Mouse (Mus musculus) erythroblast, embryonic 14.5 days (primary cell): ENCODE measurements around the gene Fga. TPM values are rescaled to one million over a fixed set of nuclear protein-coding genes. Genes with fewer than 3 reads are reported as not detected.

Source experiments
- H3K27me3 ChIP-seq: 2 replicates; pipeline ENCODE4 v1.6.1; 2012; ENCODE audit warnings: inconsistent platforms; ENCODE audit not compliant: control insufficient read depth
- H3K36me3 ChIP-seq: 2 replicates; pipeline ENCODE4 v1.6.1; 2012; ENCODE audit warnings: mild to moderate bottlenecking, inconsistent platforms; ENCODE audit not compliant: control insufficient read depth
- H3K4me1 ChIP-seq: 2 replicates; pipeline ENCODE4 v1.6.1; 2012; ENCODE audit warnings: inconsistent platforms; ENCODE audit not compliant: control insufficient read depth
- H3K4me3 ChIP-seq: replicated peaks from 2 replicates; pipeline ENCODE3; 2012; ENCODE audit warnings: moderate library complexity, mild to moderate bottlenecking, inconsistent platforms
- H3K9me3 ChIP-seq: 2 replicates; pipeline ENCODE4 v1.6.1; 2012; ENCODE audit warnings: low read length, inconsistent platforms, mixed read lengths; ENCODE audit not compliant: control insufficient read depth
- GATA1 ChIP-seq: IDR thresholded peaks from 2 replicates; pipeline ENCODE4 v1.6.1; 2012; ENCODE audit warnings: low read length, inconsistent platforms, mixed read lengths
- TAL1 ChIP-seq: IDR thresholded peaks from 3 replicates; pipeline ENCODE4 v1.6.1; 2012; ENCODE audit warnings: low read length, inconsistent platforms, mixed read lengths
- polyA plus RNA-seq: library from polyadenylated mRNA; stranded (reverse); fragments of >175 nt; gene quantifications from 2 replicates; pipeline ENCODE4 v1.2.3, GENCODE M21; 2012

The Fga gene
- polyA plus RNA-seq, 1 experiment = 0.16 TPM

- TF ChIP-seq GATA1 (no peak), TAL1 (no peak)
- Histone ChIP-seq H3K4me3 (no peak overlapping the region), H3K36me3 (no peaks in the 10 kb centered on the region; the same call in 1 of the 2 replicates)
Measured at GRCm38 (mm10) chr3:83016236-83016635, 9.6 kb upstream of the Fga start.

GRCm38 (mm10) chr3:83020387-83020786 is 5.5 kb upstream of the Fga start:
- Histone ChIP-seq H3K27me3 (no peaks in the 10 kb centered on the region), H3K4me3 (no peak overlapping the region), H3K9me3 (no peaks in the 10 kb centered on the region), H3K4me1 (no peaks in the 10 kb centered on the region), H3K36me3 (no peaks in the 10 kb centered on the region)
- TF ChIP-seq TAL1 (no peak), GATA1 (no peak)

More at GRCm38 (mm10) chr3:83016236-83016635, 9.6 kb upstream of the Fga start:
- H3K4me1 ChIP-seq = no peaks in the 10 kb centered on the region
- no peaks in the 10 kb centered on the region for H3K27me3 ChIP-seq
- H3K9me3 ChIP-seq = no peaks in the 10 kb centered on the region

- TF ChIP-seq TAL1 (no peak), GATA1 (no peak)
- no peaks in the 10 kb centered on the region for H3K9me3 ChIP-seq
- H3K4me1 ChIP-seq = no peaks in the 10 kb centered on the region
- no peaks in the 10 kb centered on the region for H3K27me3 ChIP-seq
- no peaks in the 10 kb centered on the region for H3K36me3 ChIP-seq
- H3K4me3 ChIP-seq = no peak overlapping the region
Measured at GRCm38 (mm10) chr3:83021176-83021575, 4.7 kb upstream of the Fga start.

GRCm38 (mm10) chr3:83025036-83025435 is 840 bp upstream of the Fga start:
- Histone ChIP-seq H3K9me3 (no peaks in the 10 kb centered on the region), H3K4me3 (no peak overlapping the region), H3K27me3 (no peaks in the 10 kb centered on the region), H3K36me3 (no peaks in the 10 kb centered on the region), H3K4me1 (no peaks in the 10 kb centered on the region)
- TF ChIP-seq GATA1 (no peak), TAL1 (no peak)

- H3K4me3 ChIP-seq = peak overlapping the region; percentile 30
Measured at GRCm38 (mm10) chr3:83027546-83028251, 1.8 kb downstream of the Fga start.

GRCm38 (mm10) chr3:83030331-83030730 is 4.5 kb downstream of the Fga start:
- TF ChIP-seq TAL1 (no peak), GATA1 (no peak)
- H3K27me3 ChIP-seq = no peaks in the 10 kb centered on the region
- no peaks in the 10 kb centered on the region; the same call in 1 of the 2 replicates for H3K36me3 ChIP-seq
- H3K9me3 ChIP-seq = no peaks in the 10 kb centered on the region
- H3K4me1 ChIP-seq = no peaks in the 10 kb centered on the region
- no peak overlapping the region for H3K4me3 ChIP-seq

More at GRCm38 (mm10) chr3:83027546-83028251, 1.8 kb downstream of the Fga start:
- Histone ChIP-seq H3K27me3 (no peaks in the 10 kb centered on the region), H3K36me3 (no peaks in the 10 kb centered on the region; the same call in 1 of the 2 replicates), H3K4me1 (no peaks in the 10 kb centered on the region), H3K9me3 (no peaks in the 10 kb centered on the region)
- no peak for TF ChIP-seq GATA1
- TF ChIP-seq TAL1 = no peak

- no peaks in the 10 kb centered on the region for H3K27me3 ChIP-seq
- no peak for TF ChIP-seq TAL1
- no peak for TF ChIP-seq GATA1
Measured at GRCm38 (mm10) chr3:83032746-83033308, 7.0 kb downstream of the Fga start.

GRCm38 (mm10) chr3:83033801-83034200 is 7.9 kb downstream of the Fga start:
- no peaks in the 10 kb centered on the region for H3K4me1 ChIP-seq
- TF ChIP-seq TAL1 = no peak
- TF ChIP-seq GATA1 = no peak
- H3K4me3 ChIP-seq = no peak overlapping the region
- H3K27me3 ChIP-seq = no peaks in the 10 kb centered on the region
- no peaks in the 10 kb centered on the region; the same call in 1 of the 2 replicates for H3K36me3 ChIP-seq
- H3K9me3 ChIP-seq = no peaks in the 10 kb centered on the region

More at GRCm38 (mm10) chr3:83032746-83033308, 7.0 kb downstream of the Fga start:
- Histone ChIP-seq H3K4me3 (no peak overlapping the region), H3K9me3 (no peaks in the 10 kb centered on the region), H3K4me1 (no peaks in the 10 kb centered on the region), H3K36me3 (no peaks in the 10 kb centered on the region; the same call in 1 of the 2 replicates)

GRCm38 (mm10) chr3:83038865-83039264 is 13.0 kb downstream of the Fga start:
- Histone ChIP-seq H3K9me3 (no peaks in the 10 kb centered on the region), H3K4me1 (no peaks in the 10 kb centered on the region), H3K4me3 (no peak overlapping the region), H3K27me3 (no peaks in the 10 kb centered on the region), H3K36me3 (no peaks in the 10 kb centered on the region; the same call in 1 of the 2 replicates)
- no peak for TF ChIP-seq GATA1
- no peak for TF ChIP-seq TAL1

GRCm38 (mm10) chr3:83039666-83040065 is 13.8 kb downstream of the Fga start:
- TF ChIP-seq TAL1 (no peak), GATA1 (no peak)
- no peaks in the 10 kb centered on the region for H3K4me1 ChIP-seq

More at GRCm38 (mm10) chr3:83039666-83040065, 13.8 kb downstream of the Fga start:
- Histone ChIP-seq H3K9me3 (no peaks in the 10 kb centered on the region), H3K27me3 (no peaks in the 10 kb centered on the region), H3K4me3 (no peak overlapping the region), H3K36me3 (no peaks in the 10 kb centered on the region; the same call in 1 of the 2 replicates)
